Mouse (Mus musculus): ENCODE results near the gene Rbp1.

- no peak for TF ChIP-seq CTCF (IDR thresholded peaks at IDR 0.05; ENCODE audit: low read depth)
- TF ChIP-seq EP300 (optimal IDR thresholded peaks at IDR 0.05) = no peak
These were observed at the start of gene Rbp1 for GRCm38 (mm10) chr9:98422656-98423055.

Data from stomach, postnatal 0 days (tissue).